Mouse (Mus musculus): ENCODE measurements around the gene Noxo1. TPM values are rescaled to one million over a fixed set of nuclear protein-coding genes. Genes with fewer than 3 reads are reported as not detected.
"Not testable (repeated sequence)": the region's sequence is repeated elsewhere in the genome, so short reads cannot be mapped to it uniquely, and the experiment has no call there.

The Noxo1 gene
- total RNA-seq (2021), result 1 to 10 TPM; 1.6 to 1.9 TPM
- long read RNA-seq, experiment 1, partial matches to known transcripts, result 0 of 3 reads
- long read RNA-seq, experiment 1, other reads (novel, unspliced or antisense), result 2 of 3 reads
- long read RNA-seq, experiment 2, result 0 reads

DNA sequence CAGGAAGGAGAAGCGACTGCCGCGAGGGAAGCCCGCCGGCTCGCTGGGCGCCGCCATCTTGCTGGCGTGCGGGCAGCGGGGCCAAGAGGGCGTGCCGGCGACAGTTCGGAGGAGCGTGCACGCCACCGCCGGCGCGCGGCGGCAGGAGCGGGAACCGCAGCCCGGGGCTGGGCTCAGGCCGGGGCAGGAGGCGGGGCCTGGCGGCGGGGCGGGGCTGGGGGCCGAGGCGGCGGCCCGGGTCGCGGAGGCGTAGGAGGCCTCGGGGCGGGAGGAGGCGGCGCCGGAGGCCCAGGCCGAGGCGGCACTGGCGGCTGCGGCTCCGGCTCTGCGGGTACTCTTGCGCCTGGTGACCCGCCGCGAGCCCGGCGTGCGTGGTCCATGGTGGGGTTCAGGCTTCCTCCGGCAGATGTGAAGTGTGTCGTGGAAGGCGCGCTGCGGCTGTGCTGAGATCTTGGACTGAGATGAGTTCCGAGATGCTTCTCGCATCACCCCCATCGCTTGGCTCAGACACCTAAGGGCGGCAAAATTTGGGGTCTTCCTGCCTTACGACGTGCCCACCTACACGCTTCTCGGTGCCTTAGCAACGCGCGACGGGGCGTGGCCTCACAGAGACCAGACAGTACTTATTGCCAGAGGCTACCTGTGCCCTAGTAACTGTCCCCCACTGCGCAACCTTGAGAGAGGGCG lies at the start of gene Noxo1, which contains the start of gene Gfer:
Gene Noxo1 (plus strand): TSS at position 224 of the 687 bp plus-strand sequence.
Gene Gfer (minus strand): TSS at position 146 of the 687 bp plus-strand sequence.
- DNase-seq, result peak; percentile 93

DNA sequence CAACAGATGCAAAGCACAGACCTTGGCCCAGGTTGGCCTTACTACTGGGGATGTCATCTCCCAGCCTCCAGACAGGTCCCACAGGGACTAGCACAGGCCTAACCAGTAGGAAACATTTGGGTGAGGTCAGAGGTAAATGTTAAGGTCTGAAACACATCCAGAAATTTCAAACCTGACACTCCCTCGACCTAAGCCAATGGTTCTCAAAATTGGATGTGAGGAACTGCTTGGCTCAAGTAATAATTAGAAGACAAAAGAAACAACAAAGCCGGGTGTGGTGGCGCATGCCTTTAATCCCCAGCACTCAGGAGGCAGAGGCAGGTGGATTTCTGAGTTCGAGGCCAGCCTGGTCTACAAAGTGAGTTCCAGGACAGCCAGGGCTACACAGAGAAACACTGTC lies 49.7 kb upstream of the Noxo1 start:
- no peak for DNase-seq

DNA sequence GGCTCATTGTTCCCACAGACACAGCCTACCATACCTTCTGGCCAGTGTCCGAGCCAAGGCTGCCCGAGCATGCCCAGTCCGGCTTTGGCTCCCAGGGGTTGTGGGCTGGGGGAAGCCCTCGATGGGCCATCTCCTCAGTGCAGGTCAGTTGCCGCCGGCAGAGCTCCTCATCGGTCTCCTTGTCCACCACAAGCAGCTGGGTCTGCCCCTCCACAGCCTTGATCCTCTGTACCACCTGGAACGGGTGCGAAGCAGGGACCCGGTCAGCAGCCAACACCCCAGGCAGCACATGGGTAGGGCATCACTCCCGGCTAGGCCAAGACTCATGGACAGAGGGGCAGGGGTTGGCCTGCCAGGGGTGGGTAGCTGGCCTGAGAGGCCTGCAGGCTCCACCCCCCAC lies 48.5 kb upstream of the Noxo1 start:
- DNase-seq, result no peak

DNA sequence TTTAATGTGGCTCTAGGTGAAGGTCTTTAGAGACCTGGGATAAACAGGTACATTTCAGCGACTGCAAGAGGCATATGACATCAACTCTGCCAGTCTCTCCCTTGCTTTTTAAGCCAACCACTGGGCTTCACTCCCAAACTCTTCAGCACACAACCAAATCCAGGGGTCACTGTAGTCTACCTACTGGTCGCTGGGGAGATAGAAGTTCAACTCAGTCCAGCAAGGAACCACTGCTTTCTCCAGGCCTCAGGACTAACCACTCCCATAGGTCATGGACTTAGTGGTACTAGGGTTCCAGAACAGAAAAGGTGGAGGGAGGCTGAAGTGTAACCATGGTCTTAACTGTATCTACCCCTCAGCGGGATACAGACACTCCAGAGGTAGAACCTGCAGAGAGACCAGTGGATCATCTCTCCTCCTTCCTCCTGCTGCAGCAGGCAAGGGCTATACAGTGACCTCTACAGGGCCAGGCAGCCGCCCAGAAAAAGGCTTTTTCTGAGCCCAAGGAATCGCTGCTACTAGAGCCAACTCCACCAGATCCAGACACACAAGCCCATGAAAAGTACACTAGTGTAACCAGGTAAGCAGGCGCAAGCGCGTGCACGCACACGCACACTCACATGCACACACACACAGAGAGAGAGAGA lies 47.2 kb upstream of the Noxo1 start:
- DNase-seq, result no peak

DNA sequence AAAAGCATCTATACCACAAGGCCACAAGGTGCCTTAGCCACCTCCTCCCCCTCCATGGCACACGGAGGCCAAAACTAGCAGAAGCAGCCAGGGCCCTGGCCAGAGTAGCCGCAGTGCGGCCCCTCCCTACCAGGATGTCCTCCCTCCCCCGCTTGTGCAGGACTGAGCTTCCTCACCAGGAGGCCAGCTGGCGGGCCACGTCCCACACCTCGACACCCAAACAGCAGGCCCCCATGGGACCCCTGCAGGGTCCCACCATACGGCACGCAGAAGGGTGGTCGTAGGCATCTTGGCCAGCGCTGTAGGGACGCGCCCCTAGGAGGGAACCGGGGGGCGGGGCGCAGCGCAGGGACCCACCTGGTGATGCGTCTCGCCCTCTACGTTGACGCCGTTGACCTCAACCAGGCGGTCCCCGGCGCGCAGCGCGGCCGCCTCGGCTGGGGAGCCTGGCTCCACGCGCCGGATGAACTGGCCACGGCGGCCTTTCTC lies 46.4 kb upstream of the Noxo1 start:
- peak; percentile 48 for DNase-seq

DNA sequence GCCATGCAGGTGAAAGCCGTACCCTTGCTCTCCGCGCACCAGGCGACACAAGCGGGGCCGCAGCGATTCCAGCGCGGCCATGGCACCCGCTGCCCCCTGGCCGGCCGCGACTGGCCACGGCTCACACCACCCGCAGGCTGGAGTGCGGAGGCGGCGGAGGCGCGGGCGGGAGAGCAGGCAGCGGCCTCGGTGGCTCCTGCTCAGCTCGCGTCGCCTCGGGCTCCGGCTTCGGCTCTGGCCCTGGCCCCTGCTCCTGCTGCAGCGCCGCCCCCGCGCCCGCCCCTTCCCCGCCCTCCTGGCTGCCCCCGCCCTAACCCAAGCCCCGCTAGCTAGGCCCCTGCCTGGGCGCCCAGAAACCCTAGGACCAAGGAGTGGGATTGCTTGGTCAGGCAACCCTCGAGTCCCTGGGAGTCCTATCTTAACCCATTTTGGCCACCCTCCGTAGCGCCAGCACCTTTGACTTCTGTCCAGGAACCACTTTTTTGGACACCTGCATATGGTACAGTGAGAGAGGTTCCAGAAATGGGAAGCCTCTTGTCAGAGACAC lies 45.9 kb upstream of the Noxo1 start, which contains the start of gene Slc9a3r2:
Gene Slc9a3r2 (minus strand): TSS at position 258 of the 547 bp plus-strand sequence.
- peak; percentile 65 for DNase-seq

DNA sequence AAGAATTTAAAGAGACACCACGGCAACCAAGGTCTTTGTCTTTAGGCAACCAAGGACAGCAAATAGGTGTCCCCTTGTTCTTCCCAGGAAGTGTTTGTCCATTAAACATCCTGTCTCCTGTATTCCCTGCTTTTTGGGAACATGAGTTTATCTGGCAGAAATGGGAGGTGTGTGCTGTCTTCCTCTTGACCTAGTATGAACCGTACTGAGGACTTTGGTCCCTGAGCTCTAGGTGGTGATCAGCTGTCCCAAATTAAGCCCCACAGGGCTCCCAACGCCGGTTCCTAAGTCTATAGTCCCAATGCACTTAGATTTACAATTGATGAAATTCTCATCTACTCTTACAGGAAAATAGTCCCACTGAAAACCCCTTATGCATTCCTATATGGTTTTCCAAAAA lies 45.3 kb upstream of the Noxo1 start:
- DNase-seq, result no peak

DNA sequence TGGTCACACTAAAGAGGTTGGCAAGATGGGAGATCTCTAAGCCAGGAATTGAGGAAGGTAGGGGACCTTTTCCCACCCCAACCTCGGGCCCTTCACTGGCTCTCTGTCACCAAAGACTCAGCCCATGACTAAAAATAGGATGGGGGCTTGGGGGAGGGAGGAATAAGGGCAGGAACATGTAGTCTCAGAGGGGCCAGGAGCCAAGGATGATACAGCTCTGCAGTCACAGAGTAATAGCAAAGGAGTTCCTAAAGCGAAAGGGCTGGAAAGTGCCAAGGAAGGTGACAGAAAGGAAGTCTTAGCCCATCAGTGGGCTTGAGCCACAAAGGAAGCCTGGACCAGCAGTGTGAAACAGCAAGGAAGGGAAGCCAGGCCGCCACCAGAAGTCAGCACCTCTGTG lies 44.2 kb upstream of the Noxo1 start:
- DNase-seq, result no peak

DNA sequence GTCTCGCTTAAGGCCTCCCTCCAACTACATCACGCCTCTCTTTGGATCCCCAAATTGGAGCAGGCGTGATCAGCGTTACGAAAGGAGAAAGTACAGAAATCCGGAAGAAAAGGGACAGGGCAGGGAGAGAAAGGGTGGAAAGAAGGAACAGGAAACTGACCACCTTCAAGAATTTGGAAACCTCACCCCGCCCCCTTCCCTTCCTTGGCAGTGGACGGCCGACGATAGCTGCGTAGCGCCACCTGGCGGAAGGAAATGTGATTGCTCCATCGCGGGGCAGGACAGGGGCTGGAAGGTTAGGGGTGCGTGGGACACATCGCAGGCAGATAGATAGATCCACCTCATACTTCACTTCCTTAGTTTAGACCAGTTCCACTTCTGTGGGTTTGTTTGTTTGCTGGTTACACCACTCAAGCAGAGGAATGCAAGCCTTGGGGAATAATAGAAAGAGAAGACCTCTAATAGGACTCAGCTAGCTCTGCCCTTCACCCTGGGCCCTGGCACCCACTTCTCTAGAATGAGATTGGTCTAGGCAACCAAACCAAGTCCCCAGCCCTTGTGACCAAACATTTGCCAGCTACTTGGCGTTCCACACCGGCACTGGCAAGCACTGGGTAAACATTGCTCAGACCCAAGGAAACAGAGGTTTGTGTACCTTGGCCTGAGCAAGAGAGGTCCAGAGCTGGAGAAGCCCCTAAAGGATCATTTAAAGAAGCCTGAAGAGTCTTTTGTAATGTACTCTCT lies 41.9 kb upstream of the Noxo1 start:
- peak; percentile 79 for DNase-seq

DNA sequence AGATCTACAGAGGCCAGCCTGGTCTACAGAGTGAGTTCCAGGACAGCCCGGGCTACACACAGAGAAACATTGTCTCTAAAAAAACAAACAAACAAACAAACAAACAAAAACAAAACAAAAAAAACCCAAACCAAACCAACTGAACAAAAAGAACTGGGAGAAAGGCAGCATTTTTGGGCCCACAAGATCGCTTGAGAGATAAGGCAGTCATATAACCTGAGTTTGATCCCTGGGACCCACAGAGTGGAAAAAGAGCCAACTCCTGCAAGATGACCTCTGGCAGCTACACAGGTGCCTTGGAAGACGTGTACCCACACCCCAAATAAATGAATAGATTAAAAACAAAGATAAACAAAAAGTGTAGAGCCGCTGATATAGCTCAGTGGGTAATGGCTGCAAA lies 41.1 kb upstream of the Noxo1 start:
- no peak for DNase-seq

DNA sequence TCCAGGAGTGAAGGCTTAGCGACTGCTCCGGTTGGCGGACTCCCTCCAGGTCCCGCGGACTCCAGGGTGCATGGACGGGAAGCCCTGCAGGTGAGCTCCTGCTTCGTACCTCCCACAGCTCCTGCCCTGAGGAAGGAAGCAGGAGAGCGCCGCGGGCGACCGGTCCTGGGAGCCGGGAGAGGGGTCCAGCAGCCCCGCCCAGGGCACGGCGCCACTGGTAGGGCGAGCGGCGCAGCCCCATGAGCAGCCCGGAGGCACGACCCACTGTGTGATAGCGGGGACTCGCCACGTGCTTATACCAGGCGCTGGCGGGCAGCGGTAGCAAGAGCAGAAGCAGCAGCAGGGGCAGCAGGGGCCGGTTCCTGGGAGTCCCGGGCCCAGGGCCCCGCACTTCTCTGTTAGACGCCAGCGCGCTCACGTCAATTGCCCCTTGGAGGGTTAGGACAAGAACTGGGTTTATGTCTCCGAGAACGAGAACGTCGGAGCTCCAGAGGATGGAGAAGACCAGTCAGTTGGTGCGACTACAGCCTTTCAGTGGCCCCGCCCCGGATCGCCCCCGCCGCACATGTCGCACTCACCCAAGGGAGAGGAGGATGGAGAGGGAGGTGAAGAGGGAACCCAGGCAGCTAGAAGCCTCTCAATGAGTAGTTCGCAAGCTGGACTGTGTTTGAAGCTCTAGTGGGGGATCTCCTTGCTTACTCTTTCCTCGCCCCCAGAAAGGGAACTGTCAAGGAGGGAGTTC lies 37.8 kb upstream of the Noxo1 start, which contains the start of gene Npw:
Gene Npw (minus strand): TSS at position 441 of the 742 bp plus-strand sequence.
- no peak for DNase-seq

DNA sequence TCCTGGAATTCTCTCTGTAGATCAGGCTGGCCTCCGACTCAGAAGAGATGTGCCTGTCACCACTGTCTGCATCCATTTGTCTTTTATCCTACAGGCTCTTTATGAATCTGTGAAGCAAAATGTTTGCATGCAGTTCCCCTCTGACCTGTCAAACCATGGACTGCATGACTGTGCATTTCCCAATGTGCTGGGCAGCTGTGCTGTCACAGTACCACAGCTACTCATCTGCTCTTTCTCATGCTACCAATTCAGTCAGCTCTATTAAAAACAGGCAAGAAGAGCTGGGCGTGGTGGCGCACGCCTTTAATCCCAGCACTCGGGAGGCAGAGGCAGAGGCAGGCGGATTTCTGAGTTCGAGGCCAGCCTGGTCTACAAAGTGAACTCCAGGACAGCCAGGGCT lies 29.0 kb upstream of the Noxo1 start:
- not testable (repeated sequence) for DNase-seq

DNA sequence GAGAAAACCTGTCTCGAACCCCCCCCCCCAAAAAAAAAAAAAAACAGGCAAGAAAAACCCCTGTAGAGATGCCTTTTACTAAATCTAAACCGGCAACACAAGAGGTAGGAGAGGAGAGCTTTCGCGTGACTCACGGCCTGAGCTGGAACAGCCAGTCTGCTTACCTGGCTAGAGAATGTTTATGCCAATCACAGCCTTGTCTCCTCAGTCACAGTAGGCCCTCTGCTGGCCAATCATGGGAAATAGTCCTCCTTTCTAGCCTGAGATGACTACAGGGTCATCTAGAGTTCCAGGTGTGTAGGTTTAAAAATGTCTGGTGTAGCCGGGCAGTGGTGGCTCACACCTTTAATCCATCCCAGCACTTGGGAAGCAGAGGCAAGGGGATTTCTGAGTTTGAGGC lies 28.6 kb upstream of the Noxo1 start:
- DNase-seq, result no peak

DNA sequence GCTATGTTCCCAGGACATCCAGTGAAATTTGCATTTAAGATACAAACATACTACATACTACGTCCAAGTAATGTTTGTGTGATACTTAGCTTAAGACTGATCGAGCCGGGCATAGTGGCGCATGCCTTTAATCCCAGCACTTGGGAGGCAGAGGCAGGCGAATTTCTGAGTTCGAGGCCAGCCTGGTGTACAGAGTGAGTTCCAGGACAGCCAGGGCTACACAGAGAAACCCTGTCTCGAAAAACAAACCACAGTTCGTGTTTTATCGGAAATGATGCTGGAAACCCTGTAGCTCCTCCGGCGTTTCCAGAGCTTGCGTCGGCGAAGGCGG lies 26.9 kb upstream of the Noxo1 start:
- not testable (repeated sequence) for DNase-seq

DNA sequence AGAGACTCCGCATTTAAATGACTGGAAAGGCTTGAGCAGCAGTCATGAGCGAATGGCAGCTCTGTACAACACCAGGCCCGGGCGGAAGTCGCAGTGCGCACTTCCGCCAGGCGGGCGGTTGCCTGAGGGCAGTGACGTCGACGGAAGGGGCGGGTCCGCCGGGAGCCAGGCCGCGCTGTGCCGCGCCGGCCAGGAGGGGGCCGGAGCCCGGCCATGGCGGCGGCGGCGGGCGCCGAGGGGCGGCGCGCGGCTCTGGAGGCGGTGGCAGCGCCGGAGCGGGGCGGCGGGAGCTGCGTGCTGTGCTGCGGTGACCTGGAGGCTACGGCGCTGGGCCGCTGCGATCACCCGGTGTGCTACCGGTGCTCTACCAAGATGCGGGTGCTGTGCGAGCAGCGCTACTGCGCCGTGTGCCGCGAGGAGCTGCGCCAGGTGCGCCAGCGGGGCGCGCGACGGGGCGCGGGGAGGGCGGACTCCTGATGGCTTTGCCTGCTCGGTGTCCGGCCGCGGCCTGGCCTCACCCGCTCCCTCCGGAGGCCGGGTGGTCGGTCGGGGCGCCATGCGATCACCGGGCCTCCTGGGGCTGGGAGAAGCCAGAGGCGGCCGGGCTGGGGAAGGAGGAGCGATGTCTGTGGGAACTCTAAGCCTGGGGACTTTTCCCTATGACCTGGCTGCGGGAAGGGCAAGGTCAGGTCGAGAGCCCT lies 26.3 kb upstream of the Noxo1 start, which contains the start of gene Zfp598:
Gene Zfp598 (plus strand): TSS at position 143 of the 701 bp plus-strand sequence.
- peak; percentile 97 for DNase-seq

DNA sequence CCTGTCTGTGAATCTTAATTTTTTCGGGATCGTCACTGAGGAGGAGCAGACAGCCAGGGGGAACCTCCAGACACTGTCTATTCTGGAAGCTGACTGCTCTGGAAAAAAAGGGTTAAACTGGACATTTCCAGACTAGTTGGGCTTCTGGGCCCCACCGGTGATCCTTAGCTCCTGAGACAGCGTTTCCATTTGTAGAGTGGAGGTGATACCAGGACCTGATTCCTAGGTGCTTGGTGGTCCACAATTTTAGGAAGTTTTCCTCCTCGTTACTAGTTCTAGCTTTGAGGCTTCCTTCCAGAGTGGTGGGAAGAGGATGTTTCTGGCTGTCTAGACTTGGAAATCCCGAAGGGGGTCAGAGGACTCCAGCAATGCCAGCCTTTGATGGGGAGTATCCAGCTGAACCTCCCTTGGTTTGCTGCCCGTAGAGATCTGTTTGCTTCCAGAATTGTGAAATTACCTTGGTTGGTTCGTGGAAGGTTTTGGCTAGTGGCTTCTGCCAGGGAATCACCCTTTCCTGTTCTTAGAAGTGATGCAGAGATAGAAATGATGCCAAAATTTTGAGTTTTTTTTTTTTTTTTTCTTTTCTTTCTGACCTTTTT lies 25.7 kb upstream of the Noxo1 start:
- no peak for DNase-seq

DNA sequence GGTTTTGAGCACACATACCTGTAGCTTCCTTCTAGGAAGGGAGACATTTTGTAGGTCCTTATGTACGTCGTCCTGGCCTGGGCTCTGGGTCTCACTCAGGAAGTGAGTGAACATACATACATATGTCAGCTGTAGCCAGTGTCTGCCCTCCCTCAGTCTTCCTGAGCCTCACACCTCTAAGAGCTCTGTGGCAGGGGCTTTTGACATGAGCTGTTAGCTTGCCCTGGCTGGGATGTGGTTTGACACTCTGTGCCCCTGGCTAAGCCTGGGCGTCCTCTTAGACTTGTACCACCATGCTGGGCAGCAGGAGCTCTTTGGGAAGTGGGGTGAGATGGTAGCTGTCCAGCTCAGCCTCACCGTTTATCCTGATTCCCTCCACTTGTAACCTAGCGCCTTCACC lies 24.7 kb upstream of the Noxo1 start:
- no peak for DNase-seq

DNA sequence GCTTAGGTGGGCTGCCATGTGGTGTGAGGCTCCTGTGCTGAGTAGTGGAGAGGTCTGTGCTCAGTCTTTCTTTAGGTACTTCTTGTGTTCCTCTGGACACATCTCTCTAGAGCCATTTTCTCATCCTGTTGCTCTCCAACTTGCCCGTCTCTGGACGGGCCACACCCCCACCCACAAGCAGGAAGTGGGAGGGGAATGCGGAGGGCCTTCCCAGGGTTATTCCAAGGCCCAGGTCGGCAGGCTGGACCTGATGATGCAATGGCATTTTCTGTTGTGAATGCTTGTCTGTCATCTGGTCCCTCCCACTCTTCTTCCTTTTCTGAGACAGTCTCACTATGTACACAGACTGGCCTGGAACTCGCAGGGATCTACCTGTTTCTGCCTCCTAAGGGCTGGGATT lies 23.9 kb upstream of the Noxo1 start:
- no peak for DNase-seq

DNA sequence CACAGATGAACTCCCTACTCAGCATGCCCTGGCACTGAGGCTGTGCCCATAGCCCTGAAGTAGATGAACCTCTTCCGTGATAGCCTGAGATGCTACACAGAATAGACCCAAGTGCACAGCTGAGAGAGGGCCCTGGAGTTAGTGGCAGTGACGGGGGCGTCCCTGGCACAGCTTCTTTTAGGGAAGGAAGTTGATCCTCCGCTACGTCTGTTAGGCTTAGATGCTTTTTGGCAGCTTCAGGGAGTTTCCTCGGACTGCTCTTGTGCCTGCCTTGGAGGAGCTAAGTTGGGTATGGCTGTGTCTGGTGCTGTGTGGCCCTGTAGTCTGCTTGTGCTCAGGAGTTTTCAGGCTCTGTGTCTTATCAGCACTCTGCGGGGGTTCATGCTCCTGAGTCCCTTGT lies 21.8 kb upstream of the Noxo1 start:
- no peak for DNase-seq

DNA sequence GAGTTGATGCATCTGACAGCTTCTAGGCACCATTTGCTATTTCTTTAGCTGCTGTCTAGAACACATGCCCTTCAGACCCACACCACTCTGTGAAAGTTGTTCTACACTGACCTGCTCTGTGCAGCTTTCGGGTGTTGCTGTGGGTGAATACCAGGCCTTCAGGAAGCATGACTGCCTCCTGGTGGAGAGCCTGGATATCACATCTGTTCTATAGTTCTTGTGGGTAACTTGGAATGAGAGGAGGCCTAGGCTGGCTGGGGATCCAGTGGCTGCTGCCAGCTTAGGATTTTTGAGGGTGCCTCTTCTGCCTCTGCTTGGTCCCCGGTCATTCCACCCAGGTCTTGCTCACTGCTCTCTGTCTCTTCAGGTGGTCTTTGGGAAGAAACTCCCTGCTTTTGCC lies 19.8 kb upstream of the Noxo1 start:
- DNase-seq, result peak; percentile 74

DNA sequence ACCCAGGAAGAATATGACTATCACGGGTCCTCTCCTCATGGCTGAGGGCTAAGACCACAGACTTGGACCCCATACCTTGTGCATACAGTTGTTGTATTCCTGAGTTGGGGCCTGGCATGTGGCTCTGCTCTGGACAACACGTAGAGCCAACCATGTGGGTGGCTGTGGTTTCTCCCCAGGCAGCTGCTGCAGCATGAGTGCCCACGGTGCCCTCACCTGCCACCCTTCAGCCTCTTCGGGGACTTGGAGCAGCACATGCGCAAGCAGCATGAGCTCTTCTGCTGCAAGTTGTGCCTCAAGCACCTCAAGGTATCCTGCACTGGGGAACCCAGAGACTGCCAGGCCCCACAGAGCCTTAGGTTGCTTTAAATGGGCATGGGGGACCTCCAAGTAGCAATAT lies 19.2 kb upstream of the Noxo1 start:
- no peak for DNase-seq

All from gastrocnemius, postnatal 10 days (tissue).